9 mouse cellular contexts compared by ENCODE assay signal in the genomic region with DNA sequence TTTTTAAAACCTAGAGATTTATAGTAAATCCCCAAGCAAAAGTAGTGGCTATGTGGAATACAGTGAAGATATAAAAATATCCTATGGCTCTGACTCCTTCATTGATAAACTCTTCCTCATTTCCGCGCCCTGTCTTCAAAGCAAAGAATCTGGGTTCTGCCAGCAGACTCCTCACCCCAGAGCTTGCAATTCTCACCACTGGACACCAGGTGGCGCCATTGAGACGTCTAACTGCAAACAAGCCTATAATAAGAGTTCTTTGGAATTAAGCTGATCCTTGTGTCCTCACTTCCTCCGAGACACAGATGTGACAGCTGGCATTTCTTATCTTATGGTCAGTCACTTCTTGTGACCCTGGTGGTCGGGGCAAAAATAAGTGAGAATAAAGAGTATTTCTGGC.
DNase-seq lines count a peak whose midpoint lies in the region; ATAC-seq and TF ChIP-seq lines count a peak whose summit lies in the region.
"Had no signal": no experiment of that assay in that cellular context is flagged by ENCODE, and none has a peak within 500 bp of the region (broad histone marks: within the 10 kb centered on the region; RNA-seq: fewer than 3 reads in every experiment).

No protein-coding gene starts in this region.

- H3K4me3 ChIP-seq in ES-E14 (ENCODE audit: insufficient read depth in 1 of 2, low read depth in 1 of 2, low read length in 2 of 2, poor library complexity in 1 of 2, severe bottlenecking in 1 of 2), result no peak overlapping the region
- H3K4me3 ChIP-seq in forebrain, postnatal 0 days (ENCODE audit: low read depth, low read length), result no peak overlapping the region
- H3K4me3 ChIP-seq in kidney, postnatal 0 days (replicated peaks; ENCODE audit: low read depth, low read length), result no peak overlapping the region
- H3K4me3 ChIP-seq in liver, embryonic 11.5 days (ENCODE audit: low read depth, low read length), result no peak overlapping the region
- H3K4me3 ChIP-seq: limb, embryonic 13.5 days had no signal

- no peaks in the 10 kb centered on the region for H3K4me1 ChIP-seq in ES-E14 (ENCODE audit: control insufficient read depth in 2 of 2, insufficient read depth in 2 of 2, low read length in 2 of 2, poor library complexity in 1 of 2)
- H3K4me1 ChIP-seq in forebrain, postnatal 0 days (ENCODE audit: insufficient read depth), result no peaks in the 10 kb centered on the region
- H3K4me1 ChIP-seq in kidney, postnatal 0 days (replicated peaks; ENCODE audit: insufficient read depth, low read length), result no peaks in the 10 kb centered on the region
- H3K4me1 ChIP-seq in liver, embryonic 11.5 days (replicated peaks; ENCODE audit: control insufficient read depth, insufficient read depth, low read length), result no peaks in the 10 kb centered on the region
- H3K4me1 ChIP-seq: limb, embryonic 13.5 days had no signal

- no peaks in the 10 kb centered on the region for H3K9me3 ChIP-seq in ES-E14 (ENCODE audit: control insufficient read depth, insufficient read depth, low read depth, low read length)
- no peaks in the 10 kb centered on the region for H3K9me3 ChIP-seq in forebrain, postnatal 0 days (ENCODE audit: low read length)
- no peaks in the 10 kb centered on the region for H3K9me3 ChIP-seq in kidney, postnatal 0 days (replicated peaks; ENCODE audit: low read length)
- H3K9me3 ChIP-seq in liver, embryonic 11.5 days (ENCODE audit: control insufficient read depth, low read length), result no peaks in the 10 kb centered on the region
- H3K9me3 ChIP-seq: limb, embryonic 13.5 days had no signal

- H3K27me3 ChIP-seq in forebrain, postnatal 0 days (ENCODE audit: insufficient read depth, low read length), result no peaks in the 10 kb centered on the region
- H3K27me3 ChIP-seq in kidney, postnatal 0 days (ENCODE audit: insufficient read depth, low read length), result no peaks in the 10 kb centered on the region
- no peaks in the 10 kb centered on the region for H3K27me3 ChIP-seq in liver, embryonic 11.5 days (replicated peaks; ENCODE audit: control insufficient read depth, insufficient read depth, low read length)
- H3K27me3 ChIP-seq: limb, embryonic 13.5 days had no signal

- peak; percentile 85 for DNase-seq in 3T3-L1 (ENCODE audit: low read depth, low spot score)
- DNase-seq in ES-E14 (ENCODE audit: low read depth, low spot score), result peak; percentile 70
- peak; percentile 88 for DNase-seq in forebrain, postnatal 0 days
- peak; percentile 45 for DNase-seq in kidney, postnatal 0 days (ENCODE audit: low spot score)
- peak; percentile 62 for DNase-seq in liver, embryonic 11.5 days (ENCODE audit: low spot score)
- DNase-seq in retina, postnatal 7 days (ENCODE audit: low read depth, low spot score), result peak; percentile 43
- DNase-seq in urinary bladder, postnatal 14 days (ENCODE audit: low spot score), result peak; percentile 59

- peak; percentile 86 for TF ChIP-seq CTCF in forebrain, postnatal 0 days (IDR thresholded peaks at IDR 0.05; ENCODE audit: low read depth)
- peak; percentile 80 for TF ChIP-seq CTCF in kidney, postnatal 0 days (IDR thresholded peaks at IDR 0.05; ENCODE audit: low read depth)

- in situ Hi-C loops in ES-E14 (cut with MboI; ENCODE audit: low sequenced_read_pairs in 2 of 2, unreplicated experiment in 2 of 2), result loop anchor here in 1 of 2 experiments (25.0 kb wide), 1 partner anchor 663 kb away; no protein-coding TSS in a partner anchor

- no peak overlapping the region for H3K4me2 ChIP-seq in forebrain, postnatal 0 days (ENCODE audit: low read depth)
- H3K4me2 ChIP-seq in kidney, postnatal 0 days (ENCODE audit: low read length), result no peak overlapping the region
- H3K4me2 ChIP-seq in liver, embryonic 11.5 days, result no peak overlapping the region
- H3K4me2 ChIP-seq: limb, embryonic 13.5 days had no signal

- WGBS in forebrain, postnatal 0 days, result 22% methylated on average over 6 of the region's 6 CpGs
- WGBS in kidney, postnatal 0 days, result 35% methylated on average over 6 of the region's 6 CpGs
- WGBS in liver, embryonic 11.5 days, result 15% methylated on average over 6 of the region's 6 CpGs

- no peak overlapping the region for H3K27ac ChIP-seq in ES-E14 (ENCODE audit: insufficient read depth, low read depth, low read length, poor library complexity, severe bottlenecking)
- no peak overlapping the region for H3K27ac ChIP-seq in forebrain, postnatal 0 days (ENCODE audit: low read depth, low read length)
- no peak overlapping the region for H3K27ac ChIP-seq in kidney, postnatal 0 days
- H3K27ac ChIP-seq in liver, embryonic 11.5 days (ENCODE audit: low read depth, low read length), result no peak overlapping the region
- H3K27ac ChIP-seq: limb, embryonic 13.5 days had no signal

- H3K9ac ChIP-seq in ES-E14 (ENCODE audit: insufficient read depth, low read depth, low read length, poor library complexity, severe bottlenecking), result no peak overlapping the region
- no peak overlapping the region for H3K9ac ChIP-seq in forebrain, postnatal 0 days
- no peak overlapping the region for H3K9ac ChIP-seq in kidney, postnatal 0 days (ENCODE audit: low read depth, low read length)
- no peak overlapping the region for H3K9ac ChIP-seq in liver, embryonic 11.5 days (ENCODE audit: low read depth, low read length)
- H3K9ac ChIP-seq: limb, embryonic 13.5 days had no signal

- ATAC-seq in cerebellum, adult (ENCODE audit: insufficient number of reproducible peaks, low FRiP score, low TSS enrichment), result 0 out of 2 replicates have a peak, but pooled peaks have one; percentile 45
- 0 out of 2 replicates have a peak, but pooled peaks have one; percentile 18 for ATAC-seq in forebrain, postnatal 0 days
- no peak for ATAC-seq in kidney, postnatal 0 days (replicated peaks; ENCODE audit: low FRiP score, low read depth)
- ATAC-seq in liver, embryonic 11.5 days (replicated peaks; ENCODE audit: low FRiP score), result no peak

- no peaks in the 10 kb centered on the region for H3K36me3 ChIP-seq in ES-E14 (ENCODE audit: control insufficient read depth, insufficient read depth, low read length, poor library complexity, severe bottlenecking)
- no peaks in the 10 kb centered on the region for H3K36me3 ChIP-seq in forebrain, postnatal 0 days (ENCODE audit: insufficient read depth)
- H3K36me3 ChIP-seq in kidney, postnatal 0 days (ENCODE audit: insufficient read depth, low read length), result no peaks in the 10 kb centered on the region
- no peaks in the 10 kb centered on the region for H3K36me3 ChIP-seq in liver, embryonic 11.5 days (ENCODE audit: control insufficient read depth, insufficient read depth, low read length)
- H3K36me3 ChIP-seq: limb, embryonic 13.5 days had no signal

TF ChIP-seq in ES-E14, 5 proteins besides CTCF, POLR2A, EP300 and RAD21:
- TF ChIP-seq CHD2 (IDR thresholded peaks at IDR 0.05; ENCODE audit: low read depth, low read length) (no peak), ZC3H11A (IDR thresholded peaks at IDR 0.05; ENCODE audit: borderline replicate concordance, low read depth, low read length) (peak; percentile 39; the same call in 1 of the 2 replicates)

Comparison
In these comparisons a context has a peak if more than half of its experiments do, and no peak if none do; other contexts are left out.
1. ATAC-seq: peak in cerebellum, adult (single experiment) and forebrain, postnatal 0 days (single experiment); none in kidney, postnatal 0 days (single experiment) and liver, embryonic 11.5 days (single experiment).
2. Peak in every context shown above with its lines, with median percentiles within 50 percentile points of each other: DNase-seq.